In genomic region chr15:83740676-83741422, GRCm38 (mm10) we compare ENCODE assay signal across 9 mouse cellular contexts. TPM values are rescaled to one million over a fixed set of nuclear protein-coding genes. Genes with fewer than 3 reads are reported as not detected.
DNase-seq lines count a peak whose midpoint lies in the region; ATAC-seq and TF ChIP-seq lines count a peak whose summit lies in the region.
"Had no signal": no experiment of that assay in that cellular context is flagged by ENCODE, and none has a peak within 500 bp of the region (broad histone marks: within the 10 kb centered on the region; RNA-seq: fewer than 3 reads in every experiment).

No protein-coding gene starts in this region.

- no peak overlapping the region for H3K4me2 ChIP-seq in hindbrain, embryonic 11.5 days (replicated peaks; ENCODE audit: low read depth, low read length)
- H3K4me2 ChIP-seq in hindbrain, embryonic 16.5 days (ENCODE audit: low read length), result no peak overlapping the region
- H3K4me2 ChIP-seq in embryonic facial prominence, embryonic 12.5 days (replicated peaks), result peak overlapping the region; percentile 14
- no peak overlapping the region for H3K4me2 ChIP-seq in hindbrain, embryonic 12.5 days (replicated peaks)

- H3K9ac ChIP-seq in hindbrain, embryonic 11.5 days (ENCODE audit: low read depth, low read length), result no peak overlapping the region
- H3K9ac ChIP-seq in hindbrain, embryonic 16.5 days (ENCODE audit: low read depth, low read length), result no peak overlapping the region
- H3K9ac ChIP-seq in embryonic facial prominence, embryonic 12.5 days, result no peak overlapping the region
- no peak overlapping the region for H3K9ac ChIP-seq in hindbrain, embryonic 12.5 days

- ATAC-seq in hindbrain, embryonic 11.5 days (ENCODE audit: low FRiP score), result no peak
- ATAC-seq in hindbrain, embryonic 16.5 days, result no peak
- peak; percentile 82; the same call in 1 of the 2 replicates for ATAC-seq in embryonic facial prominence, embryonic 12.5 days (ENCODE audit: insufficient number of reproducible peaks, insufficient read depth, low FRiP score, low TSS enrichment)
- ATAC-seq in hindbrain, embryonic 12.5 days (ENCODE audit: low FRiP score), result no peak

- 22% methylated on average over 21 of the region's 21 CpGs for WGBS in hindbrain, embryonic 11.5 days
- 31% methylated on average over 21 of the region's 21 CpGs for WGBS in hindbrain, embryonic 16.5 days
- WGBS in embryonic facial prominence, embryonic 12.5 days, result 4% methylated on average over 21 of the region's 21 CpGs
- 21% methylated on average over 21 of the region's 21 CpGs for WGBS in olfactory bulb, adult 2 months
- WGBS in hindbrain, embryonic 12.5 days, result 25% methylated on average over 21 of the region's 21 CpGs

- no peak overlapping the region for H3K27ac ChIP-seq in hindbrain, embryonic 11.5 days (ENCODE audit: low read depth, low read length)
- no peak overlapping the region for H3K27ac ChIP-seq in hindbrain, embryonic 16.5 days (ENCODE audit: low read depth, low read length)
- H3K27ac ChIP-seq in embryonic facial prominence, embryonic 12.5 days, result peak overlapping the region; percentile 89
- H3K27ac ChIP-seq in olfactory bulb, adult 2 months (ENCODE audit: insufficient read depth, low read depth, low read length), result 0 out of 2 replicates have a peak overlapping the region, but pooled peaks have one; percentile 42
- no peak overlapping the region for H3K27ac ChIP-seq in hindbrain, embryonic 12.5 days

- no peaks in the 10 kb centered on the region for H3K9me3 ChIP-seq in hindbrain, embryonic 11.5 days (ENCODE audit: control insufficient read depth, low read length)
- no peaks in the 10 kb centered on the region for H3K9me3 ChIP-seq in hindbrain, embryonic 16.5 days (ENCODE audit: control insufficient read depth, low read length)
- H3K9me3 ChIP-seq in embryonic facial prominence, embryonic 12.5 days, result peaks cover 4% of the 10 kb centered on the region; the same call in 1 of the 2 replicates
- no peaks in the 10 kb centered on the region for H3K9me3 ChIP-seq in hindbrain, embryonic 12.5 days (replicated peaks)

- peaks cover 5% of the 10 kb centered on the region; the same call in 1 of the 2 replicates for H3K4me1 ChIP-seq in hindbrain, embryonic 11.5 days (replicated peaks; ENCODE audit: control insufficient read depth, insufficient read depth, low read length)
- H3K4me1 ChIP-seq in hindbrain, embryonic 16.5 days (ENCODE audit: control insufficient read depth, insufficient read depth, low read depth, low read length), result peaks cover 4% of the 10 kb centered on the region; the same call in 1 of the 2 replicates
- H3K4me1 ChIP-seq in embryonic facial prominence, embryonic 12.5 days, result peaks cover 30% of the 10 kb centered on the region
- peaks cover 16% of the 10 kb centered on the region for H3K4me1 ChIP-seq in olfactory bulb, adult 2 months (ENCODE audit: control insufficient read depth, insufficient read depth, low read length)
- peaks cover 13% of the 10 kb centered on the region for H3K4me1 ChIP-seq in hindbrain, embryonic 12.5 days

- TF ChIP-seq CTCF in olfactory bulb, adult 2 months (IDR thresholded peaks at IDR 0.05; ENCODE audit: insufficient read depth, low read depth, low read length), result no peak

- H3K4me3 ChIP-seq in hindbrain, embryonic 11.5 days (ENCODE audit: low read depth, low read length), result no peak overlapping the region
- no peak overlapping the region for H3K4me3 ChIP-seq in hindbrain, embryonic 16.5 days (ENCODE audit: low read length)
- H3K4me3 ChIP-seq in embryonic facial prominence, embryonic 12.5 days, result no peak overlapping the region
- H3K4me3 ChIP-seq in olfactory bulb, adult 2 months (ENCODE audit: insufficient read depth, low read depth, low read length), result no peak overlapping the region
- H3K4me3 ChIP-seq in hindbrain, embryonic 12.5 days, result no peak overlapping the region

- TF ChIP-seq POLR2A in olfactory bulb, adult 2 months (IDR thresholded peaks at IDR 0.05; ENCODE audit: insufficient read depth, low read depth, low read length), result no peak

- peak; percentile 40 for DNase-seq in hindbrain, embryonic 11.5 days (ENCODE audit: low spot score)
- DNase-seq in kidney, postnatal 14 days, result peak; percentile 54
- no peak for DNase-seq in MN1 (ENCODE audit: low spot score)
- DNase-seq in layer of hippocampus, postnatal 10 days (ENCODE audit: low spot score in 2 of 2), result no peak

- H3K27me3 ChIP-seq in hindbrain, embryonic 11.5 days (ENCODE audit: control insufficient read depth, insufficient read depth, low read length), result no peaks in the 10 kb centered on the region
- no peaks in the 10 kb centered on the region for H3K27me3 ChIP-seq in hindbrain, embryonic 16.5 days (replicated peaks; ENCODE audit: control insufficient read depth, insufficient read depth, low read length)
- H3K27me3 ChIP-seq in embryonic facial prominence, embryonic 12.5 days, result no peaks in the 10 kb centered on the region
- no peaks in the 10 kb centered on the region for H3K27me3 ChIP-seq in hindbrain, embryonic 12.5 days

- no peaks in the 10 kb centered on the region for H3K36me3 ChIP-seq in hindbrain, embryonic 11.5 days (ENCODE audit: control insufficient read depth, insufficient read depth, low read length)
- H3K36me3 ChIP-seq in hindbrain, embryonic 16.5 days (ENCODE audit: control insufficient read depth, insufficient read depth, low read length), result no peaks in the 10 kb centered on the region
- no peaks in the 10 kb centered on the region for H3K36me3 ChIP-seq in embryonic facial prominence, embryonic 12.5 days
- no peaks in the 10 kb centered on the region for H3K36me3 ChIP-seq in hindbrain, embryonic 12.5 days

RNA-seq across cellular contexts. Expression of gene Scube1, which starts 16.0 kb away (rescaled TPM):
- 30.7 and 32.8 TPM in 2 replicates for polyA plus RNA-seq in hindbrain, embryonic 11.5 days (2014; fragmentation: Nextera tagmentation; extraction: Ambion mirVana)
- 5.8 and 9.2 TPM in 2 replicates for polyA plus RNA-seq in hindbrain, embryonic 16.5 days (2015; fragmentation: Nextera tagmentation; extraction: Ambion mirVana)
- polyA plus RNA-seq in embryonic facial prominence, embryonic 12.5 days (2016; fragmentation: Nextera tagmentation; extraction: Ambion mirVana), result 48.4 and 57.9 TPM in 2 replicates
- not detected in 2 replicates for polyA plus RNA-seq in olfactory bulb, adult 2 months (2012; ENCODE audit: insufficient read depth, insufficient read length, low replicate concordance, missing spikeins)
- polyA plus RNA-seq in hindbrain, embryonic 12.5 days (2016; fragmentation: Nextera tagmentation; extraction: Ambion mirVana), result 32.4 and 33.2 TPM in 2 replicates
- total RNA-seq in layer of hippocampus, postnatal 10 days (2021), result 10 to 100 TPM; 14.8 to 17.6 TPM

RNA-seq across cellular contexts. Expression of gene Mpped1, which starts 38.4 kb away (rescaled TPM):
- 4.2 and 4.8 TPM in 2 replicates for polyA plus RNA-seq in hindbrain, embryonic 11.5 days (2014; fragmentation: Nextera tagmentation; extraction: Ambion mirVana)
- polyA plus RNA-seq in hindbrain, embryonic 16.5 days (2015; fragmentation: Nextera tagmentation; extraction: Ambion mirVana), result 18.9 and 30.0 TPM in 2 replicates
- polyA plus RNA-seq in embryonic facial prominence, embryonic 12.5 days (2016; fragmentation: Nextera tagmentation; extraction: Ambion mirVana), result 10.1 and 11.5 TPM in 2 replicates
- not detected in 2 replicates for polyA plus RNA-seq in olfactory bulb, adult 2 months (2012; ENCODE audit: insufficient read depth, insufficient read length, low replicate concordance, missing spikeins)
- polyA plus RNA-seq in hindbrain, embryonic 12.5 days (2016; fragmentation: Nextera tagmentation; extraction: Ambion mirVana), result 3.1 and 4.9 TPM in 2 replicates
- total RNA-seq in layer of hippocampus, postnatal 10 days (2021), result 100 to 1,000 TPM; 174 to 177 TPM
- total RNA-seq: heart, adult 18-20 months had no signal

Comparison
In these comparisons a context has a peak if more than half of its experiments do, and no peak if none do; other contexts are left out.
1. DNase-seq: peak in hindbrain, embryonic 11.5 days (single experiment) and kidney, postnatal 14 days (single experiment); none in MN1 (single experiment) and layer of hippocampus, postnatal 10 days (0 of 2).
2. H3K27ac ChIP-seq: peak in embryonic facial prominence, embryonic 12.5 days (single experiment) and olfactory bulb, adult 2 months (single experiment); none in hindbrain, embryonic 11.5 days (single experiment), hindbrain, embryonic 16.5 days (single experiment) and hindbrain, embryonic 12.5 days (single experiment).